In genomic region chr16:18786652-18787051, GRCm38 (mm10) we compare ENCODE assay signal across 30 mouse cellular contexts. TPM values are rescaled to one million over a fixed set of nuclear protein-coding genes. Genes with fewer than 3 reads are reported as not detected.
A peak's percentile ranks its signal among the peaks of the same experiment; 100 is the strongest.
DNase-seq lines count a peak whose midpoint lies in the region; ATAC-seq and TF ChIP-seq lines count a peak whose summit lies in the region.
"Had no signal": no experiment of that assay in that cellular context is flagged by ENCODE, and none has a peak within 500 bp of the region (broad histone marks: within the 10 kb centered on the region; RNA-seq: fewer than 3 reads in every experiment).

No protein-coding gene starts in this region.

- no peak overlapping the region for H3K4me3 ChIP-seq in forebrain, embryonic 11.5 days (ENCODE audit: low read depth, low read length)
- no peak overlapping the region for H3K4me3 ChIP-seq in forebrain, embryonic 12.5 days (replicated peaks)
- no peak overlapping the region for H3K4me3 ChIP-seq in hindbrain, postnatal 0 days (ENCODE audit: low read length)
- no peak overlapping the region for H3K4me3 ChIP-seq in hindbrain, embryonic 14.5 days (replicated peaks; ENCODE audit: low read length)
- no peak overlapping the region for H3K4me3 ChIP-seq in lung, embryonic 15.5 days
- H3K4me3 ChIP-seq: embryonic facial prominence, embryonic 13.5 days; embryonic facial prominence, embryonic 15.5 days; erythroblast, embryonic 14.5 days; forebrain, embryonic 10.5 days had no signal

- no peaks in the 10 kb centered on the region for H3K27me3 ChIP-seq in forebrain, embryonic 11.5 days (ENCODE audit: control insufficient read depth, insufficient read depth, low read length)
- H3K27me3 ChIP-seq in forebrain, embryonic 12.5 days: no peaks in the 10 kb centered on the region
- H3K27me3 ChIP-seq in hindbrain, postnatal 0 days (ENCODE audit: insufficient read depth, low read length): no peaks in the 10 kb centered on the region
- no peaks in the 10 kb centered on the region for H3K27me3 ChIP-seq in hindbrain, embryonic 14.5 days (ENCODE audit: control insufficient read depth, insufficient read depth, low read length)
- H3K27me3 ChIP-seq in lung, embryonic 15.5 days: no peaks in the 10 kb centered on the region
- H3K27me3 ChIP-seq: CH12.LX; embryonic facial prominence, embryonic 13.5 days; embryonic facial prominence, embryonic 15.5 days had no signal

- no peaks in the 10 kb centered on the region for H3K4me1 ChIP-seq in forebrain, embryonic 11.5 days (replicated peaks; ENCODE audit: control insufficient read depth, insufficient read depth, low read length)
- H3K4me1 ChIP-seq in forebrain, embryonic 12.5 days: no peaks in the 10 kb centered on the region
- no peaks in the 10 kb centered on the region for H3K4me1 ChIP-seq in hindbrain, postnatal 0 days (ENCODE audit: insufficient read depth, low read length)
- no peaks in the 10 kb centered on the region for H3K4me1 ChIP-seq in hindbrain, embryonic 14.5 days (replicated peaks; ENCODE audit: control insufficient read depth, insufficient read depth, low read length)
- H3K4me1 ChIP-seq in lung, embryonic 15.5 days: no peaks in the 10 kb centered on the region
- H3K4me1 ChIP-seq: embryonic facial prominence, embryonic 13.5 days; embryonic facial prominence, embryonic 15.5 days; forebrain, embryonic 10.5 days had no signal

- no peak for TF ChIP-seq CTCF in hindbrain, postnatal 0 days (IDR thresholded peaks at IDR 0.05; ENCODE audit: low read depth)

- H3K27ac ChIP-seq in forebrain, embryonic 11.5 days (ENCODE audit: low read depth, low read length): no peak overlapping the region
- H3K27ac ChIP-seq in forebrain, embryonic 12.5 days: no peak overlapping the region
- H3K27ac ChIP-seq in hindbrain, postnatal 0 days: no peak overlapping the region
- no peak overlapping the region for H3K27ac ChIP-seq in hindbrain, embryonic 14.5 days
- H3K27ac ChIP-seq in lung, embryonic 15.5 days: no peak overlapping the region
- H3K27ac ChIP-seq: embryonic facial prominence, embryonic 13.5 days; embryonic facial prominence, embryonic 15.5 days; forebrain, embryonic 10.5 days had no signal

- 95% methylated on average over 10 of the region's 10 CpGs for WGBS in forebrain, embryonic 11.5 days
- 95% methylated on average over 10 of the region's 10 CpGs for WGBS in forebrain, embryonic 12.5 days
- WGBS in hindbrain, postnatal 0 days: 89% methylated on average over 10 of the region's 10 CpGs
- WGBS in hindbrain, embryonic 14.5 days: 92% methylated on average over 10 of the region's 10 CpGs
- WGBS in lung, embryonic 15.5 days: 89% methylated on average over 10 of the region's 10 CpGs

- ATAC-seq in forebrain, embryonic 11.5 days (replicated peaks; ENCODE audit: low FRiP score): no peak
- ATAC-seq in forebrain, embryonic 12.5 days (ENCODE audit: low FRiP score): no peak
- ATAC-seq in hindbrain, postnatal 0 days: peak; percentile 55
- no peak for ATAC-seq in hindbrain, embryonic 14.5 days (ENCODE audit: low FRiP score)
- 0 out of 2 replicates have a peak, but pooled peaks have one; percentile 31 for ATAC-seq in lung, embryonic 15.5 days (ENCODE audit: borderline replicate concordance, extremely low read depth, low FRiP score, low TSS enrichment)
- ATAC-seq: CD4-positive, CD25-positive, alpha-beta regulatory T cell, adult 4 months; forebrain, embryonic 14.5 days; forebrain, embryonic 16.5 days had no signal

- no peaks in the 10 kb centered on the region for H3K9me3 ChIP-seq in forebrain, embryonic 11.5 days (ENCODE audit: control insufficient read depth, low read length)
- no peaks in the 10 kb centered on the region for H3K9me3 ChIP-seq in forebrain, embryonic 12.5 days
- H3K9me3 ChIP-seq in hindbrain, postnatal 0 days (ENCODE audit: low read length): no peaks in the 10 kb centered on the region
- no peaks in the 10 kb centered on the region for H3K9me3 ChIP-seq in hindbrain, embryonic 14.5 days (ENCODE audit: control insufficient read depth, low read length)
- no peaks in the 10 kb centered on the region for H3K9me3 ChIP-seq in lung, embryonic 15.5 days
- H3K9me3 ChIP-seq: embryonic facial prominence, embryonic 13.5 days; embryonic facial prominence, embryonic 15.5 days; forebrain, embryonic 10.5 days had no signal

- H3K9ac ChIP-seq in forebrain, embryonic 11.5 days (ENCODE audit: low read length): no peak overlapping the region
- H3K9ac ChIP-seq in forebrain, embryonic 12.5 days: no peak overlapping the region
- no peak overlapping the region for H3K9ac ChIP-seq in hindbrain, postnatal 0 days (replicated peaks; ENCODE audit: low read length)
- H3K9ac ChIP-seq in hindbrain, embryonic 14.5 days: no peak overlapping the region
- no peak overlapping the region for H3K9ac ChIP-seq in lung, embryonic 15.5 days
- H3K9ac ChIP-seq: embryonic facial prominence, embryonic 13.5 days; embryonic facial prominence, embryonic 15.5 days had no signal

- intact Hi-C loops in left cerebral cortex, postnatal 4 days (cut with DNase I): no loop called here

- H3K36me3 ChIP-seq in forebrain, embryonic 11.5 days (ENCODE audit: control insufficient read depth, insufficient read depth, low read length): peaks cover 7% of the 10 kb centered on the region; the same call in 1 of the 2 replicates
- peaks cover 84% of the 10 kb centered on the region for H3K36me3 ChIP-seq in forebrain, embryonic 12.5 days (replicated peaks)
- H3K36me3 ChIP-seq in hindbrain, postnatal 0 days (ENCODE audit: insufficient read depth, low read length): no peaks in the 10 kb centered on the region
- H3K36me3 ChIP-seq in hindbrain, embryonic 14.5 days (replicated peaks; ENCODE audit: control insufficient read depth, insufficient read depth): no peaks in the 10 kb centered on the region
- peaks cover 78% of the 10 kb centered on the region for H3K36me3 ChIP-seq in lung, embryonic 15.5 days

- peak; percentile 38 for DNase-seq in forebrain, embryonic 11.5 days (ENCODE audit: low spot score)
- no peak for DNase-seq in hindbrain, postnatal 0 days (ENCODE audit: low spot score)
- no peak for DNase-seq in hindbrain, embryonic 14.5 days (ENCODE audit: low spot score)
- peak; percentile 18 for DNase-seq in left cerebral cortex, postnatal 4 days
- DNase-seq in left cerebral cortex, adult 9 months (ENCODE audit: low spot score in 2 of 2): no peak
- DNase-seq in lung, postnatal 14 days: no peak
- DNase-seq: adrenal gland, adult 2 months; adrenal gland, postnatal 10 days; adrenal gland, postnatal 25 days; B cell, adult 2 months; cerebellum, adult 11 months; cerebellum, adult 18-20 months; cerebellum, adult 8-10 months; cerebellum, adult 9-11 months; cerebellum, postnatal 14 days; cerebellum, postnatal 36 days; embryo, embryonic 11 days had no signal

- no peak overlapping the region for H3K4me2 ChIP-seq in forebrain, embryonic 11.5 days (ENCODE audit: low read depth, low read length, severe bottlenecking)
- no peak overlapping the region for H3K4me2 ChIP-seq in forebrain, embryonic 12.5 days
- no peak overlapping the region for H3K4me2 ChIP-seq in hindbrain, postnatal 0 days (ENCODE audit: low read depth, low read length)
- no peak overlapping the region for H3K4me2 ChIP-seq in hindbrain, embryonic 14.5 days (replicated peaks)
- H3K4me2 ChIP-seq in lung, embryonic 15.5 days: no peak overlapping the region
- H3K4me2 ChIP-seq: embryonic facial prominence, embryonic 13.5 days; embryonic facial prominence, embryonic 15.5 days had no signal

RNA-seq across cellular contexts. Expression of gene Cldn5, which starts 10.0 kb away (rescaled TPM):
- 21.1 and 25.8 TPM in 2 replicates for polyA plus RNA-seq in forebrain, embryonic 11.5 days (2014; fragmentation: Nextera tagmentation; extraction: Ambion mirVana)
- polyA plus RNA-seq in forebrain, embryonic 12.5 days (2016; fragmentation: Nextera tagmentation; extraction: Ambion mirVana): 24.4 and 24.7 TPM in 2 replicates
- total RNA-seq in hindbrain, postnatal 0 days (2014; rRNA removed): 181 and 197 TPM in 2 replicates
- 121 and 128 TPM in 2 replicates for polyA plus RNA-seq in hindbrain, postnatal 0 days (2015; fragmentation: Nextera tagmentation; extraction: Ambion mirVana)
- polyA plus RNA-seq in hindbrain, embryonic 14.5 days (2014; fragmentation: Nextera tagmentation; extraction: Ambion mirVana): 115 and 122 TPM in 2 replicates
- total RNA-seq in left cerebral cortex, postnatal 4 days (2021): 10 to 100 TPM; 84.4 to 97.1 TPM
- polyA plus RNA-seq in lung, embryonic 15.5 days (2015; fragmentation: Nextera tagmentation; extraction: Ambion mirVana): 117 and 126 TPM in 2 replicates
- total RNA-seq: CH12.LX; common myeloid progenitor, adult 5-6 weeks; MEL had no signal
- polyA plus RNA-seq: CD4-positive, CD25-positive, alpha-beta regulatory T cell, adult 4 months had no signal

RNA-seq across cellular contexts. Expression of gene Ufd1, which starts 24.9 kb away (rescaled TPM):
- 87.5 and 102 TPM in 2 replicates for polyA plus RNA-seq in forebrain, embryonic 11.5 days (2014; fragmentation: Nextera tagmentation; extraction: Ambion mirVana)
- polyA plus RNA-seq in forebrain, embryonic 12.5 days (2016; fragmentation: Nextera tagmentation; extraction: Ambion mirVana): 111 and 113 TPM in 2 replicates
- 39.6 and 53.3 TPM in 2 replicates for total RNA-seq in hindbrain, postnatal 0 days (2014; rRNA removed)
- 114 and 118 TPM in 2 replicates for polyA plus RNA-seq in hindbrain, postnatal 0 days (2015; fragmentation: Nextera tagmentation; extraction: Ambion mirVana)
- polyA plus RNA-seq in hindbrain, embryonic 14.5 days (2014; fragmentation: Nextera tagmentation; extraction: Ambion mirVana): 68.2 and 90.8 TPM in 2 replicates
- total RNA-seq in left cerebral cortex, postnatal 4 days (2021): 100 to 1,000 TPM in 1 of 2 experiments, 10 to 100 TPM in 1; 95.2 to 107 TPM
- polyA plus RNA-seq in lung, embryonic 15.5 days (2015; fragmentation: Nextera tagmentation; extraction: Ambion mirVana): 92.2 and 94.1 TPM in 2 replicates

RNA-seq across cellular contexts. Expression of gene Cdc45, which starts 25.1 kb away (rescaled TPM):
- 75.8 and 82.0 TPM in 2 replicates for polyA plus RNA-seq in forebrain, embryonic 11.5 days (2014; fragmentation: Nextera tagmentation; extraction: Ambion mirVana)
- 56.6 and 57.2 TPM in 2 replicates for polyA plus RNA-seq in forebrain, embryonic 12.5 days (2016; fragmentation: Nextera tagmentation; extraction: Ambion mirVana)
- total RNA-seq in hindbrain, postnatal 0 days (2014; rRNA removed): 14.8 and 15.9 TPM in 2 replicates
- polyA plus RNA-seq in hindbrain, postnatal 0 days (2015; fragmentation: Nextera tagmentation; extraction: Ambion mirVana): 7.2 and 7.9 TPM in 2 replicates
- polyA plus RNA-seq in hindbrain, embryonic 14.5 days (2014; fragmentation: Nextera tagmentation; extraction: Ambion mirVana): 6.5 and 9.8 TPM in 2 replicates
- total RNA-seq in left cerebral cortex, postnatal 4 days (2021): 1 to 10 TPM; 4.9 TPM
- polyA plus RNA-seq in lung, embryonic 15.5 days (2015; fragmentation: Nextera tagmentation; extraction: Ambion mirVana): 56.5 and 59.3 TPM in 2 replicates

RNA-seq across cellular contexts. Expression of gene 2510002D24Rik, which starts 49.7 kb away (rescaled TPM):
- 23.9 and 28.2 TPM in 2 replicates for polyA plus RNA-seq in forebrain, embryonic 11.5 days (2014; fragmentation: Nextera tagmentation; extraction: Ambion mirVana)
- polyA plus RNA-seq in forebrain, embryonic 12.5 days (2016; fragmentation: Nextera tagmentation; extraction: Ambion mirVana): 19.5 and 28.7 TPM in 2 replicates
- total RNA-seq in hindbrain, postnatal 0 days (2014; rRNA removed): 33.4 and 34.1 TPM in 2 replicates
- polyA plus RNA-seq in hindbrain, postnatal 0 days (2015; fragmentation: Nextera tagmentation; extraction: Ambion mirVana): 50.1 and 52.1 TPM in 2 replicates
- polyA plus RNA-seq in hindbrain, embryonic 14.5 days (2014; fragmentation: Nextera tagmentation; extraction: Ambion mirVana): 24.7 and 31.7 TPM in 2 replicates
- 10 to 100 TPM; 20.2 to 21.9 TPM for total RNA-seq in left cerebral cortex, postnatal 4 days (2021)
- polyA plus RNA-seq in lung, embryonic 15.5 days (2015; fragmentation: Nextera tagmentation; extraction: Ambion mirVana): 34.7 and 38.7 TPM in 2 replicates

RNA-seq across cellular contexts. Expression of gene Gm28539, which starts 49.7 kb away (rescaled TPM):
- not detected in 2 replicates for polyA plus RNA-seq in forebrain, embryonic 11.5 days (2014; fragmentation: Nextera tagmentation; extraction: Ambion mirVana)
- polyA plus RNA-seq in forebrain, embryonic 12.5 days (2016; fragmentation: Nextera tagmentation; extraction: Ambion mirVana): not detected in 2 replicates
- total RNA-seq in hindbrain, postnatal 0 days (2014; rRNA removed): not detected in 2 replicates
- polyA plus RNA-seq in hindbrain, postnatal 0 days (2015; fragmentation: Nextera tagmentation; extraction: Ambion mirVana): not detected in 2 replicates
- not detected in 2 replicates for polyA plus RNA-seq in hindbrain, embryonic 14.5 days (2014; fragmentation: Nextera tagmentation; extraction: Ambion mirVana)
- total RNA-seq in left cerebral cortex, postnatal 4 days (2021): 10 to 100 TPM in 1 of 2 experiments, 1 to 10 TPM in 1; 8.9 to 14.3 TPM
- not detected in 2 replicates for polyA plus RNA-seq in lung, embryonic 15.5 days (2015; fragmentation: Nextera tagmentation; extraction: Ambion mirVana)
- total RNA-seq: common myeloid progenitor, adult 5-6 weeks had no signal
- polyA plus RNA-seq: CD4-positive, CD25-positive, alpha-beta regulatory T cell, adult 4 months; embryonic facial prominence, embryonic 11.5 days; embryonic facial prominence, embryonic 13.5 days; embryonic facial prominence, embryonic 15.5 days; erythroblast, embryonic 14.5 days; forebrain, embryonic 10.5 days; forebrain, embryonic 14.5 days; forebrain, embryonic 16.5 days had no signal

Comparison
In these comparisons a context has a peak if more than half of its experiments do, and no peak if none do; other contexts are left out.
1. ATAC-seq: peak in hindbrain, postnatal 0 days (single experiment) and lung, embryonic 15.5 days (single experiment); none in forebrain, embryonic 11.5 days (single experiment), forebrain, embryonic 12.5 days (single experiment) and hindbrain, embryonic 14.5 days (single experiment).
2. DNase-seq: peak in forebrain, embryonic 11.5 days (single experiment) and left cerebral cortex, postnatal 4 days (single experiment); none in hindbrain, postnatal 0 days (single experiment), hindbrain, embryonic 14.5 days (single experiment), left cerebral cortex, adult 9 months (0 of 2) and lung, postnatal 14 days (single experiment).